Mouse (Mus musculus): ENCODE results near the gene Tmem259. TPM values are rescaled to one million over a fixed set of nuclear protein-coding genes. Genes with fewer than 3 reads are reported as not detected.

The Tmem259 gene
- polyA plus RNA-seq, 1 experiment from 2014 or later = 15.6 TPM

DNA sequence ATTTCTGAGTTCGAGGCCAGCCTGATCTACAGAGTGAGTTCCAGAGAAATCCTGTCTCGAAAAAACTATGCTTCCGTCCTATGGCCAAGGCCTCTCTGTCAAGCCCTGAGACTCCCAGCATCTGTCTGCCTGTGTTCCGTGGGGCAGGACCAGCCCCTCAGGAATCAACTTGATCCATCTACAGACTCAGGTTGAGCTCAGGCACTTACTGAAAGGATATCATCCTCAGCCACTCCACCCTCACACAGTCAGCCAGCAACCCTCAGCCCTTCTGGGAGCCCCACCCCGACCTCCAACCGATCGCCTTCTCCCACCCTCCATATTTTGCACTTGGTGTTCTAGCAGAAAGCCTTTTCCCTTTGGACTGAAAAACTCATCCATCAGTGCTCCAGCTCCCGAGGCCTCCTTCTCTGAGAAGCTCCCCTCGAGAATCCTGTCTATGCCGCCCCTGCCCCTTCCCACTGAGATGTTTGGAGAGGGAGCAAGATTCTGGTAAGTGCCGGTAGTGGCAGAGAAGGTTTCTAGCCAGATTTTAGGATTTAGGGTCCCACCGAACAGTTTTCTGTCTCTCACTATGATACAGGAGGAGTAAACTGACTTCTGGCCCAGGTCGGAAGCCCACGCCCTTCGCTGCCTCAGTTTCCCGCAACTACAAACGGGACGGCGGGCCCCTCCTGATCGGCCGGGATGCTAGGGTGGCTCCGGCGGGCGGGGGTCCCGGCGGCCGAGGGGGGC is 3.8 kb upstream of the Tmem259 start:
- WGBS (ENCODE audit: insufficient replicate concordance) = 7% methylated on average over 27 of the region's 27 CpGs
- Histone ChIP-seq H3K27me3 (ENCODE audit: control insufficient read depth, insufficient read depth, low read length) (no peaks in the 10 kb centered on the region), H3K4me3 (ENCODE audit: low read depth, low read length) (peak overlapping the region; percentile 77), H3K36me3 (ENCODE audit: control insufficient read depth, insufficient read depth, low read length) (peaks cover 20% of the 10 kb centered on the region), H3K4me2 (peak overlapping the region; percentile 81), H3K9ac (ENCODE audit: low read depth, low read length) (peak overlapping the region; percentile 96), H3K27ac (ENCODE audit: low read depth, low read length) (peak overlapping the region; percentile 96), H3K4me1 (ENCODE audit: control insufficient read depth, insufficient read depth, low read length) (peaks cover 42% of the 10 kb centered on the region), H3K9me3 (replicated peaks; ENCODE audit: control insufficient read depth, low read length) (no peaks in the 10 kb centered on the region)
- no peak for ATAC-seq (replicated peaks; ENCODE audit: insufficient number of reproducible peaks, low FRiP score, low TSS enrichment)

DNA sequence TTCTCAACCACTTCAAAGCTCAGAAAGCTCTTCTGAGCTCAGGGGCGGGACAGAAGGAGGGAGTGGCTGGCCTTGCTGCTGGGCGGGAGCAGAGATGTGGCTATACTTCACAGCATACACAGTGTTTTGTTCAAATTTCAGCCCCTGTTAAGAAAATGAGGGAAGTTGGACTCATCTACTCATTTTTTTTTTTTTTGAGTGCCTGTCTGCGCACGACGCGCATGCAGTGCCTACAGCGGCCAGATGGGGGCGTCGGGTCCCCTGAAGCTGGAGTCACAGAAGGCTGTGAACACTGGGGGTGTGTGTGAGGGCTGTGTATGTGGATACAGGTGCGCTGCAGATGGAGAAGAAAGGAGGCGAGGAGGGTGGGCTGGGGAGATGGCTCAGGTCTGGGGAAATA is 2.8 kb upstream of the Tmem259 start:
- WGBS (ENCODE audit: insufficient replicate concordance) = 5% methylated on average over 11 of the region's 11 CpGs
- H3K4me3 ChIP-seq (ENCODE audit: low read depth, low read length) = no peak overlapping the region
- no peaks in the 10 kb centered on the region for H3K9me3 ChIP-seq (replicated peaks; ENCODE audit: control insufficient read depth, low read length)
- H3K27ac ChIP-seq (ENCODE audit: low read depth, low read length) = peak overlapping the region; percentile 96
- H3K9ac ChIP-seq (ENCODE audit: low read depth, low read length) = peak overlapping the region; percentile 75
- no peaks in the 10 kb centered on the region for H3K27me3 ChIP-seq (ENCODE audit: control insufficient read depth, insufficient read depth, low read length)
- peaks cover 12% of the 10 kb centered on the region for H3K36me3 ChIP-seq (ENCODE audit: control insufficient read depth, insufficient read depth, low read length)
- peaks cover 48% of the 10 kb centered on the region for H3K4me1 ChIP-seq (ENCODE audit: control insufficient read depth, insufficient read depth, low read length)
- peak overlapping the region; percentile 81 for H3K4me2 ChIP-seq
- no peak for ATAC-seq (replicated peaks; ENCODE audit: insufficient number of reproducible peaks, low FRiP score, low TSS enrichment)

DNA sequence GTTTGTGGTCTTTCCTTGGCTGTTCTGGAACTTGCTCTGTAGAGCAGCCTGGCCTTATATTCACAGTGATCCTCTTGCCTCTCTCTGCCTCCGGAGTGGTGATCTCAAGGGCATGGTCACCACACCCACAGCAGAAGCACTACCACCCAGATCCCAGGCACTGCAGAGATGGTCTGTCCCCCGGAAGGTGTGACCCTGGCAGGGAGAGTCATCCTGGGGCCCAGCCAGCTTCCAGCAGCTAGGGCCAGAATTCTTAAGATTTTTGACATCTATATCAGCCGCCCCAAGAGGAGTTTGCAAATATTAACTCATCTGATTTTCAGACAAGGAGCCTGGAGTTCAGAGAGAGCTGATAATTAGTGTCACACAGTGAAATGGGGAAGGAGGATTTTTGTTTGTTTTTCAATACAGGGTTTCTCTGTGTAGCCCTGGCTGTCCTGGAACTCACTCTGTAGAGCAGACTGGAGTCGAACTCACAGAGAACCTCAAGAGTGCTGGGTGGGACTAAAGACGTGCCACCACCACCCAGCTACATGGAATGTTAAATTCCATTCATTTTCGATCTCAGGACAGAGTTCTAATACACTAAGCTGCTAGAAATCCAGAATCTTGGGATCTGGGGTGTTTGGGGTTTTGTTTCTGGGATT is 2.2 kb upstream of the Tmem259 start:
- peak overlapping the region; percentile 75 for H3K9ac ChIP-seq (ENCODE audit: low read depth, low read length)
- H3K27ac ChIP-seq (ENCODE audit: low read depth, low read length) = peak overlapping the region; percentile 96
- WGBS (ENCODE audit: insufficient replicate concordance) = 28% methylated on average over 6 of the region's 6 CpGs

DNA sequence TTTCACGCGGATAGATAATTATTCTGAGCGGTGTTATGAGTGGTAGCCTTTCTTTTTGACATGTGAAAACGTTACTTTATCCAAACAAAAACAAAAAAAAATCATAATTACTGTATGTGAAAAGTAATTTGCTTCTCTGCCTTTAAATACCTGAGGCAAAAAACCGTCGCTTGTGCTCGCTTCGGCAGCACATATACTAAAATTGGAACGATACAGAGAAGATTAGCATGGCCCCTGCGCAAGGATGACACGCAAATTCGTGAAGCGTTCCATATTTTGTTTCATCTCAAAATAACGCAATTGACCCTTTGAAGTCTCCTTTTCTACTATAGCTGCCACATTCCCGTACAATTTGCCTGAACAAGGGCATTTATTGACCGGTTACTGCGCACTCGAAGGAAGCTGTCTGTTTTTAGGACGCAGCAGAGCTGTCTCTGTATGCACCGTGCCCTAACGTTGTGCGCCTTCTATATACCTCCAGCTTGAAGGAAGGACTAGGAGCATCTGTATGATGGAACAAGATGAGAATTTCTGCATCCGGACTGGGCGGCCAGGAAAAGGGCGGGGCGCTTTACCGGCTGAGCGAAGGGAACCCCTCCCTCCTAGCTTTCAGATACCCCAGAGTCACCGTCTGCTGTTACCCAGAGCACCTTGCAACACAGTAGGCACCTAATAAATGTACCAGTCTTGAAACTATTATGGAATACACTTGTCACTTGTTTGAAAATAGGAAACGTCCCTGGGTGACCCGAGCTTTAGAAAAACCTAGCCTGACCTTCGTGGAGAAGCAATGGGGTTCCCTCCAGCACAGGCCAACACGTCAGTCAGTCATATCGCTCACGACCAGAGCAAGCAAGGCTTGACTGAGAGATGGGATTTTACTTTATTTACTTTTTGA is 1.5 kb upstream of the Tmem259 start:
- Histone ChIP-seq H3K9me3 (replicated peaks; ENCODE audit: control insufficient read depth, low read length) (no peaks in the 10 kb centered on the region), H3K9ac (ENCODE audit: low read depth, low read length) (peak overlapping the region; percentile 75), H3K4me3 (ENCODE audit: low read depth, low read length) (peak overlapping the region; percentile 79), H3K4me1 (ENCODE audit: control insufficient read depth, insufficient read depth, low read length) (peaks cover 52% of the 10 kb centered on the region), H3K27ac (ENCODE audit: low read depth, low read length) (peak overlapping the region; percentile 96), H3K4me2 (peak overlapping the region; percentile 98), H3K27me3 (ENCODE audit: control insufficient read depth, insufficient read depth, low read length) (no peaks in the 10 kb centered on the region), H3K36me3 (ENCODE audit: control insufficient read depth, insufficient read depth, low read length) (peaks cover 3% of the 10 kb centered on the region; the same call in 1 of the 2 replicates)
- WGBS (ENCODE audit: insufficient replicate concordance) = 5% methylated on average over 35 of the region's 35 CpGs
- no peak for ATAC-seq (replicated peaks; ENCODE audit: insufficient number of reproducible peaks, low FRiP score, low TSS enrichment)

More for the DNA sequence above, 2.2 kb upstream of the Tmem259 start:
- Histone ChIP-seq H3K4me3 (ENCODE audit: low read depth, low read length) (peak overlapping the region; percentile 79), H3K4me1 (ENCODE audit: control insufficient read depth, insufficient read depth, low read length) (peaks cover 48% of the 10 kb centered on the region), H3K4me2 (peak overlapping the region; percentile 98), H3K36me3 (ENCODE audit: control insufficient read depth, insufficient read depth, low read length) (peaks cover 7% of the 10 kb centered on the region), H3K27me3 (ENCODE audit: control insufficient read depth, insufficient read depth, low read length) (no peaks in the 10 kb centered on the region), H3K9me3 (replicated peaks; ENCODE audit: control insufficient read depth, low read length) (no peaks in the 10 kb centered on the region)
- ATAC-seq (replicated peaks; ENCODE audit: insufficient number of reproducible peaks, low FRiP score, low TSS enrichment) = no peak

DNA sequence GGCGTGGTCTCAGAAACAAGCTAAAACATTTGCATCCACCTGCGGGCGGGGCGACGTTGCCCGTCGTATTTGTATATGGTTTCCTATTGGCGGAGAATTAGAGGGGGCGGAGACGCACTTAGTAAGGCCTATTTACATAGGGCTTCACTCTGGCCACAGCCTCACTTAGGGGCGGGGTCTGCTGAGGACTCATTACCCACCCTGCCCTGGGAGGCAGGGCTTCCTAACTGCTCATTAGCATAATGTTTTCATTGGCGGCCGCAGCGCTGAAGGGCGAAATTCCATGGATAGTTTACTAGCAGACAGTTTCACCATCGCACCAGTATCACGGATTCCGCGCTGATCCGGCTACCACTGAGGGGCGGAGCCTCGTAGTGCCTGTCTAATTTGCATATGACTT is 741 bp upstream of the Tmem259 start:
- H3K9ac ChIP-seq (ENCODE audit: low read depth, low read length) = peak overlapping the region; percentile 91
- peaks cover 3% of the 10 kb centered on the region; the same call in 1 of the 2 replicates for H3K36me3 ChIP-seq (ENCODE audit: control insufficient read depth, insufficient read depth, low read length)
- peak overlapping the region; percentile 98 for H3K4me2 ChIP-seq
- ATAC-seq (replicated peaks; ENCODE audit: insufficient number of reproducible peaks, low FRiP score, low TSS enrichment) = peak; percentile 90
- WGBS (ENCODE audit: insufficient replicate concordance) = under 1% methylated on average over 22 of the region's 22 CpGs
- H3K4me1 ChIP-seq (ENCODE audit: control insufficient read depth, insufficient read depth, low read length) = peaks cover 53% of the 10 kb centered on the region
- H3K4me3 ChIP-seq (ENCODE audit: low read depth, low read length) = peak overlapping the region; percentile 79
- peak overlapping the region; percentile 96 for H3K27ac ChIP-seq (ENCODE audit: low read depth, low read length)
- H3K27me3 ChIP-seq (ENCODE audit: control insufficient read depth, insufficient read depth, low read length) = no peaks in the 10 kb centered on the region
- H3K9me3 ChIP-seq (replicated peaks; ENCODE audit: control insufficient read depth, low read length) = no peaks in the 10 kb centered on the region

DNA sequence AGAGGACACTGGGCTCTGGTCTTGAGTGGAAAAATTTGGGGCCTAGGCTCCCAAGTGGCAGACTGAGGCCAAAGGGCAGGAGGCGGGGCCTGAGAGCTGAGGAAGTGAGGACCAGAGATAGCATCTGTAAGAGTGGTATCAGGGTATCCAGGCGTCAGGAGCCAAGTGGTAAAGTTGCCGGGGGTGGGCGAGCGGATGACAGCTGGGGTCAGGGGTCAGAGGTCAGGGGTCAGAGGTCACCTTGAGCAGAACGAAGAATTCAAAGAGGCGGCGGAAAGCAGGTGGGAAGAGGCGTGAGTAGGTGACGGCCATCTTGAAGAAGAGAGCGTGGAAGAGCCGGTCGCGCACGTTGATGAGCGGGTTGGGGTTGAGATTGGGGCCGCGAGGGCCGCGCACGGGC is 460 bp downstream of the Tmem259 start:
- no peaks in the 10 kb centered on the region for H3K27me3 ChIP-seq (ENCODE audit: control insufficient read depth, insufficient read depth, low read length)
- H3K4me2 ChIP-seq = peak overlapping the region; percentile 98
- peaks cover 8% of the 10 kb centered on the region for H3K36me3 ChIP-seq (ENCODE audit: control insufficient read depth, insufficient read depth, low read length)
- no peaks in the 10 kb centered on the region for H3K9me3 ChIP-seq (replicated peaks; ENCODE audit: control insufficient read depth, low read length)
- H3K9ac ChIP-seq (ENCODE audit: low read depth, low read length) = peak overlapping the region; percentile 91
- ATAC-seq (replicated peaks; ENCODE audit: insufficient number of reproducible peaks, low FRiP score, low TSS enrichment) = no peak
- under 1% methylated on average over 16 of the region's 21 CpGs for WGBS (ENCODE audit: insufficient replicate concordance)
- H3K27ac ChIP-seq (ENCODE audit: low read depth, low read length) = peak overlapping the region; percentile 96
- H3K4me3 ChIP-seq (ENCODE audit: low read depth, low read length) = peak overlapping the region; percentile 79
- peaks cover 47% of the 10 kb centered on the region for H3K4me1 ChIP-seq (ENCODE audit: control insufficient read depth, insufficient read depth, low read length)

DNA sequence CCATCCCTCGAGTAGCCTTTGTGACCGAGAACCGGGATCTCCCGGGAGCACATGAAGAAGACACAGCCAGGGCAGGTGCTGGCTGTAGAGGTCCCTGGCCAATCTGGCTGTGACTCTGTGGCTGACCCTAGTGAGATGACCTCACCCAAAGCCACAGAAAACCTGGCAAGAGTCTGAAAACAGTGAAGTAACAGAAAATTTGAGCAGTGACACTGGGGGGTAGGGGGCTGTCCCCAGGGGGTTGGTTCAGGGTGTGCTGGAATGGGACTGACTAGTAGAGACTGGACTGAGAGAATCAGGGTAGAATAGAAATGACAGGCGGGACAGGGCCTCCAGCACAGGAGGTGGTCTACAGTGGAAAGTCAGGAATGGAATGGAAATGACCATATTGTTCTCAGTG is 925 bp downstream of the Tmem259 start:
- Histone ChIP-seq H3K4me2 (peak overlapping the region; percentile 98), H3K9me3 (replicated peaks; ENCODE audit: control insufficient read depth, low read length) (no peaks in the 10 kb centered on the region), H3K27me3 (ENCODE audit: control insufficient read depth, insufficient read depth, low read length) (no peaks in the 10 kb centered on the region), H3K36me3 (ENCODE audit: control insufficient read depth, insufficient read depth, low read length) (peaks cover 12% of the 10 kb centered on the region), H3K27ac (ENCODE audit: low read depth, low read length) (no peak overlapping the region; the same call in 1 of the 2 replicates), H3K4me3 (ENCODE audit: low read depth, low read length) (peak overlapping the region; percentile 79), H3K4me1 (ENCODE audit: control insufficient read depth, insufficient read depth, low read length) (peaks cover 47% of the 10 kb centered on the region), H3K9ac (ENCODE audit: low read depth, low read length) (peak overlapping the region; percentile 91)
- no peak for ATAC-seq (replicated peaks; ENCODE audit: insufficient number of reproducible peaks, low FRiP score, low TSS enrichment)
- 70% methylated on average over 5 of the region's 5 CpGs for WGBS (ENCODE audit: insufficient replicate concordance)

DNA sequence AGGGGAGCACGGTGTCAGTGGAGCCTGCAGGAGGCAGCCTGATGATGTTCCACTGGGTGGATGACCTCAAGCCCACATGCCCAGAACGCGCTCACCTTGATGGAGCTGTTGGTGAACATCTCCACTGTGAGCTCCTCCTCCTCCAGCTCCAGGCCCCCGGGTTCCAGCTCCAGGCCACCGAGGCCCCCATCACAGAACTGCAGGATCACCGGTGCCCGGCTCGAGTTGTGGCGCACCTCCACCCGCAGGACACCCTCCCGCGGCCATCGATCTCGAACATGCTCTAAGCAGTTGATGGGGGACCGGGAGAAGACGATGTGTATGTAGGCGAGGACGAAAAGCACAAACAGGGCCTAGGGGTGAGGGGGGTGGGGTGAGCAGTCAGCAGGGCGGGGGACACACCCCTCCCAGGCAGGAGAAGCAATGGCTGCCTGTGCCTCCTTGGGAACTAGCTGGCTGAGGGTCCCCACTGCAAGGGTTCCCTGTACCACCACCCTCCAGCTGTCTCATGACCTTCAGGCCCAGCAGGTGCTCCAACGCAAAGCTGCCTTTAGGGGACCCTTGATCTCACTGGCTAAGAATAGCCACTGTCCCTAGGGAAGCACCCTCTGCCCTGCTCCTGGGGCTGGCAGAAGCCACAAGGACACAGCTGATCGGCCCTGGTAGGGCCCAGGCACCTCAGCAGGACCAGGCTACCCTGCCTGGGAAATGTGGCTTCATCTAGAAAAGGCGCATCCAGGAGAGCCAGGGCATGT is 4.6 kb downstream of the Tmem259 start:
- Histone ChIP-seq H3K9me3 (replicated peaks; ENCODE audit: control insufficient read depth, low read length) (no peaks in the 10 kb centered on the region), H3K36me3 (ENCODE audit: control insufficient read depth, insufficient read depth, low read length) (peaks cover 42% of the 10 kb centered on the region), H3K4me2 (no peak overlapping the region), H3K4me1 (ENCODE audit: control insufficient read depth, insufficient read depth, low read length) (peaks cover 24% of the 10 kb centered on the region), H3K4me3 (ENCODE audit: low read depth, low read length) (no peak overlapping the region), H3K9ac (ENCODE audit: low read depth, low read length) (no peak overlapping the region), H3K27ac (ENCODE audit: low read depth, low read length) (no peak overlapping the region), H3K27me3 (ENCODE audit: control insufficient read depth, insufficient read depth, low read length) (no peaks in the 10 kb centered on the region)
- WGBS (ENCODE audit: insufficient replicate concordance) = 87% methylated on average over 22 of the region's 22 CpGs
- ATAC-seq (replicated peaks; ENCODE audit: insufficient number of reproducible peaks, low FRiP score, low TSS enrichment) = no peak

Measured in heart, embryonic 11.5 days (tissue).